Mouse (Mus musculus) hindbrain, embryonic 14.5 days (tissue): ENCODE results near the gene Fancc. TPM values are rescaled to one million over a fixed set of nuclear protein-coding genes. Genes with fewer than 3 reads are reported as not detected.

ENCODE experiments used
- ATAC-seq: fragments of 200-750 bp; cut with Nextera tagmentation; 2 replicates; pipeline ENCODE4 v1.8.0; 2017; ENCODE audit warnings: moderate number of reproducible peaks, mild to moderate bottlenecking, moderate TSS enrichment, moderate library complexity; ENCODE audit not compliant: low FRiP score
- DNase-seq: peaks from one replicate; pipeline ENCODE4 v3.0.0-alpha.2; 2015; ENCODE audit warnings: low spot score
- H3K27ac ChIP-seq: fragments of 300-500 bp; sonication (generic); 2 replicates; pipeline ENCODE4 v1.5.1; 2014; ENCODE audit warnings: mild to moderate bottlenecking, moderate library complexity
- H3K27me3 ChIP-seq: fragments of 300-500 bp; sonication (generic); 2 replicates; pipeline ENCODE4 v1.6.1; 2014; ENCODE audit warnings: mild to moderate bottlenecking, low read length, mixed read lengths; ENCODE audit not compliant: control insufficient read depth, insufficient read depth
- H3K36me3 ChIP-seq: fragments of 300-500 bp; sonication (generic); replicated peaks from 2 replicates; pipeline ENCODE4 v1.6.1; 2014; ENCODE audit not compliant: control insufficient read depth, insufficient read depth
- H3K4me1 ChIP-seq: fragments of 300-500 bp; sonication (generic); replicated peaks from 2 replicates; pipeline ENCODE4 v1.6.1; 2014; ENCODE audit warnings: antibody characterized with exemption, low read length, mixed read lengths; ENCODE audit not compliant: control insufficient read depth, insufficient read depth
- H3K4me2 ChIP-seq: fragments of 300-500 bp; sonication (generic); replicated peaks from 2 replicates; pipeline ENCODE4 v1.6.1; 2014; ENCODE audit warnings: mild to moderate bottlenecking, moderate library complexity
- H3K4me3 ChIP-seq: fragments of 300-500 bp; sonication (generic); replicated peaks from 2 replicates; pipeline ENCODE4 v1.5.1; 2014; ENCODE audit warnings: mild to moderate bottlenecking, low read length
- H3K9ac ChIP-seq: fragments of 300-500 bp; sonication (generic); 2 replicates; pipeline ENCODE4 v1.6.1; 2014
- H3K9me3 ChIP-seq: fragments of 300-500 bp; sonication (generic); 2 replicates; pipeline ENCODE4 v1.6.1; 2016; ENCODE audit warnings: low read length; ENCODE audit not compliant: control insufficient read depth
- WGBS: fragments of 180-500 bp; shearing (Covaris S2); extraction: QIAGEN DNeasy Blood & Tissue Kit; methylation state at CpG from one replicate; pipeline ENCODE4 v1.1.7; 2014; 5-methylcytosine and 5-hydroxymethylcytosine counted together
- polyA plus RNA-seq: library from polyadenylated mRNA; unstranded; fragments of >200 nt; fragmentation: Nextera tagmentation; extraction: Ambion mirVana; gene quantifications from 2 replicates; pipeline ENCODE4 v1.2.1, GENCODE M21; 2014

The Fancc gene
- polyA plus RNA-seq, 1 experiment from 2014 or later = 15.9 TPM

- H3K27me3 ChIP-seq = no peaks in the 10 kb centered on the region; the same call in 1 of the 2 replicates
- no peak overlapping the region for H3K4me2 ChIP-seq
- H3K36me3 ChIP-seq = peaks cover 5% of the 10 kb centered on the region; the same call in 1 of the 2 replicates
- H3K27ac ChIP-seq = no peak overlapping the region
- ATAC-seq = no peak
- WGBS = 55% methylated on average over 5 of the region's 5 CpGs
- no peaks in the 10 kb centered on the region for H3K9me3 ChIP-seq
- no peak for DNase-seq
- H3K9ac ChIP-seq = no peak overlapping the region
- H3K4me1 ChIP-seq = no peaks in the 10 kb centered on the region
- H3K4me3 ChIP-seq = no peak overlapping the region
These were observed 207.4 kb downstream of the Fancc start for GRCm38 (mm10) chr13:63289687-63290086.

- DNase-seq (no peak), ATAC-seq (no peak)
- Histone ChIP-seq H3K9ac (no peak overlapping the region), H3K4me2 (no peak overlapping the region), H3K9me3 (no peaks in the 10 kb centered on the region), H3K27ac (no peak overlapping the region), H3K36me3 (peaks cover 5% of the 10 kb centered on the region; the same call in 1 of the 2 replicates), H3K4me3 (no peak overlapping the region), H3K27me3 (no peaks in the 10 kb centered on the region; the same call in 1 of the 2 replicates), H3K4me1 (no peaks in the 10 kb centered on the region)
- WGBS = 55% methylated on average over 4 of the region's 4 CpGs
These were observed 207.9 kb downstream of the Fancc start for GRCm38 (mm10) chr13:63289152-63289551.

- WGBS = 84% methylated on average over 11 of the region's 11 CpGs
- no peak for DNase-seq
- H3K36me3 ChIP-seq = peaks cover 12% of the 10 kb centered on the region
- no peak for ATAC-seq
- H3K4me2 ChIP-seq = no peak overlapping the region
- H3K27ac ChIP-seq = no peak overlapping the region
- H3K9me3 ChIP-seq = no peaks in the 10 kb centered on the region
- no peaks in the 10 kb centered on the region; the same call in 1 of the 2 replicates for H3K27me3 ChIP-seq
- H3K4me3 ChIP-seq = no peak overlapping the region
- no peaks in the 10 kb centered on the region for H3K4me1 ChIP-seq
- H3K9ac ChIP-seq = no peak overlapping the region
These were observed 210.5 kb downstream of the Fancc start for GRCm38 (mm10) chr13:63286483-63287102.

DNA sequence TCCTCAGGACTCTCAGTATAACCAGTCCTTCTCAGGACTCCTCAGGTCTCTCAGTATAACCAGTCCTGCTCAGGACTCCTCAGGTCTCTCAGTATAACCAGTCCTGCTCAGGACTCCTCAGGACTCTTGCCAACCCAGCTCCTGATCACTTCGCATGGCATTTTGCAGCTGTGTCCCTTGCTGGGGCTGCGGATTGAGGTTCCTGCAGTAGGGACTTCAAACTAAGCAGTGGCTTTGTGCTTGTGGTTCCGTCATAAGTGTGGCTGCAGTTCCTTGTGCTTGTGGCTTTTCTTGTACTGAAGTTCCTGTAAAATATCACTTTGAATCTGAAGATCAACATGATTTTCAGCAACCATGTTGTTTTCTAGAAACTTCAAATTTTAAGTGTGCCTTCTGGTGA lies 212.3 kb downstream of the Fancc start:
- H3K27ac ChIP-seq = no peak overlapping the region
- WGBS = 92% methylated on average over 3 of the region's 3 CpGs
- H3K4me1 ChIP-seq = no peaks in the 10 kb centered on the region
- H3K9me3 ChIP-seq = no peaks in the 10 kb centered on the region
- H3K9ac ChIP-seq = no peak overlapping the region
- no peak overlapping the region for H3K4me2 ChIP-seq
- H3K36me3 ChIP-seq = peaks cover 12% of the 10 kb centered on the region
- no peak overlapping the region for H3K4me3 ChIP-seq
- DNase-seq (no peak), ATAC-seq (no peak)
- H3K27me3 ChIP-seq = no peaks in the 10 kb centered on the region

- no peaks in the 10 kb centered on the region for H3K9me3 ChIP-seq
- DNase-seq = no peak
- no peak for ATAC-seq
These were observed 213.8 kb downstream of the Fancc start for GRCm38 (mm10) chr13:63283236-63283635.

GRCm38 (mm10) chr13:63281206-63281605 lies 215.9 kb downstream of the Fancc start:
- ATAC-seq = no peak
- no peak overlapping the region for H3K4me2 ChIP-seq

More at GRCm38 (mm10) chr13:63283236-63283635, 213.8 kb downstream of the Fancc start:
- H3K36me3 ChIP-seq = peaks cover 12% of the 10 kb centered on the region
- H3K9ac ChIP-seq = no peak overlapping the region
- no peak overlapping the region for H3K4me2 ChIP-seq
- peaks cover 7% of the 10 kb centered on the region for H3K4me1 ChIP-seq
- H3K27ac ChIP-seq = no peak overlapping the region
- no peaks in the 10 kb centered on the region for H3K27me3 ChIP-seq
- no peak overlapping the region for H3K4me3 ChIP-seq

GRCm38 (mm10) chr13:63280344-63280743 lies 216.7 kb downstream of the Fancc start:
- Histone ChIP-seq H3K4me2 (peak overlapping the region; percentile 21; the same call in 1 of the 2 replicates), H3K9ac (no peak overlapping the region), H3K36me3 (peaks cover 10% of the 10 kb centered on the region), H3K27me3 (no peaks in the 10 kb centered on the region), H3K9me3 (no peaks in the 10 kb centered on the region), H3K4me3 (no peak overlapping the region), H3K4me1 (peaks cover 7% of the 10 kb centered on the region), H3K27ac (no peak overlapping the region)
- DNase-seq = no peak
- 55% methylated on average over 3 of the region's 3 CpGs for WGBS
- no peak for ATAC-seq

More at GRCm38 (mm10) chr13:63281206-63281605, 215.9 kb downstream of the Fancc start:
- H3K4me3 ChIP-seq = no peak overlapping the region
- peaks cover 12% of the 10 kb centered on the region for H3K36me3 ChIP-seq
- H3K9me3 ChIP-seq = no peaks in the 10 kb centered on the region
- H3K27me3 ChIP-seq = no peaks in the 10 kb centered on the region
- no peak overlapping the region for H3K9ac ChIP-seq
- 85% methylated on average over 8 of the region's 8 CpGs for WGBS
- no peak for DNase-seq
- no peak overlapping the region for H3K27ac ChIP-seq
- peaks cover 7% of the 10 kb centered on the region for H3K4me1 ChIP-seq

- Histone ChIP-seq H3K4me1 (peaks cover 7% of the 10 kb centered on the region), H3K9ac (no peak overlapping the region), H3K4me2 (no peak overlapping the region), H3K27ac (no peak overlapping the region), H3K9me3 (no peaks in the 10 kb centered on the region), H3K4me3 (no peak overlapping the region), H3K36me3 (peaks cover 7% of the 10 kb centered on the region), H3K27me3 (no peaks in the 10 kb centered on the region)
- no peak for DNase-seq
- 45% methylated on average over 8 of the region's 8 CpGs for WGBS
- no peak for ATAC-seq
These were observed 217.3 kb downstream of the Fancc start for GRCm38 (mm10) chr13:63279807-63280206.

DNA sequence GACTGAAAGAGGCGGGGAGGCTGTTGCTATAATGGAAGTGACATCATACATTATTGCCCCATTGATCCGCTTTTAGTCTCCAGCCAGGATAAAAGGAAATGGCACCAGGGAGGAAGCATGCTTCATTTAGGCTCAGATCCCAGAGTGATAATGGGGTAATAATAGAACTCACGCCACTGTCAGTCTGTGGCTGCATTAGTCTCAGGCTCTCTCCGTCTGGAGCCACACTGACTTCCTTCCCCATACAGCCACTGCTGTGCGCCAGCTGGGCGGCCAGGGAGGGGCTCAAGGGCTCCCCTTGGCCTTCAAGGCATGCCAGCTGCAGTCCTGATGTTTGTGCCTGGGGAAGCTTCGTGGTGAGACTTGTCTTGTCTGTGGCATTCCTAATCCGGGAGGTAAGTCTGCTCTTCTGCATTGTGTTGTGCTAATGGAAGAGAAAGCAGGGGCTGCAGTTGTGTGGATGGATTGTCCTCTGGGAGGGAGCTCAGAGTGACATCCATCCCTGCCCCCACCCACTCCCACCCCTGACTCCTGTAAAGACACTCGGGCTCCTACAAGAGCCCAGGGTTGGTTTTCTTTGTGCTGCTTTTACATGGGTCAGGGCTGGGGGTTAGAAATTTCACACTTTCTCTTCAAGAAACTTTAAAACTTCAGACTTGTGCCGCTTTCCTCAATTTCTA lies 218.1 kb downstream of the Fancc start:
- DNase-seq (peak; percentile 40), ATAC-seq (peak; percentile 83)
- Histone ChIP-seq H3K4me1 (peaks cover 7% of the 10 kb centered on the region), H3K36me3 (peaks cover 7% of the 10 kb centered on the region), H3K27ac (peak overlapping the region; percentile 28), H3K9me3 (no peaks in the 10 kb centered on the region), H3K9ac (peak overlapping the region; percentile 1; the same call in 1 of the 2 replicates), H3K4me3 (0 out of 2 replicates have a peak overlapping the region, but pooled peaks have one; percentile 1), H3K27me3 (peaks cover 2% of the 10 kb centered on the region), H3K4me2 (peak overlapping the region; percentile 31)
- 6% methylated on average over 10 of the region's 10 CpGs for WGBS
